10 mouse cellular contexts compared by ENCODE assay signal in genomic region chr11:18879456-18879818, GRCm38 (mm10).
DNase-seq lines count a peak whose midpoint lies in the region; ATAC-seq and TF ChIP-seq lines count a peak whose summit lies in the region.
"Had no signal": no experiment of that assay in that cellular context is flagged by ENCODE, and none has a peak within 500 bp of the region (broad histone marks: within the 10 kb centered on the region; RNA-seq: fewer than 3 reads in every experiment).

No protein-coding gene starts in this region.

- H3K27me3 ChIP-seq in heart, embryonic 16.5 days (ENCODE audit: control insufficient read depth, insufficient read depth, low read length), result no peaks in the 10 kb centered on the region
- peaks cover 27% of the 10 kb centered on the region for H3K27me3 ChIP-seq in embryonic facial prominence, embryonic 10.5 days (replicated peaks; ENCODE audit: low read depth, poor library complexity, severe bottlenecking)
- peaks cover 63% of the 10 kb centered on the region for H3K27me3 ChIP-seq in limb, embryonic 12.5 days
- peaks cover 21% of the 10 kb centered on the region; the same call in 1 of the 2 replicates for H3K27me3 ChIP-seq in thymus, adult 2 months (ENCODE audit: control insufficient read depth, insufficient read depth, low read length)

- no peak overlapping the region for H3K4me3 ChIP-seq in heart, embryonic 16.5 days (ENCODE audit: low read length)
- peak overlapping the region; percentile 60 for H3K4me3 ChIP-seq in embryonic facial prominence, embryonic 10.5 days
- no peak overlapping the region for H3K4me3 ChIP-seq in limb, embryonic 12.5 days (replicated peaks)
- no peak overlapping the region for H3K4me3 ChIP-seq in thymus, adult 2 months (ENCODE audit: control insufficient read depth, insufficient read depth, low read length)

- no peak for ATAC-seq in heart, embryonic 16.5 days (replicated peaks; ENCODE audit: extremely low read depth, insufficient read depth, low FRiP score)
- ATAC-seq in limb, embryonic 12.5 days (ENCODE audit: insufficient number of reproducible peaks, insufficient read depth, low FRiP score, low TSS enrichment, low read depth), result no peak

- H3K36me3 ChIP-seq in heart, embryonic 16.5 days (ENCODE audit: control insufficient read depth, insufficient read depth), result no peaks in the 10 kb centered on the region; the same call in 1 of the 2 replicates
- H3K36me3 ChIP-seq in embryonic facial prominence, embryonic 10.5 days (replicated peaks), result 0 out of 2 replicates have a peak, but pooled peaks cover 5% of the 10 kb centered on the region
- H3K36me3 ChIP-seq in limb, embryonic 12.5 days, result no peaks in the 10 kb centered on the region
- H3K36me3 ChIP-seq in thymus, adult 2 months (ENCODE audit: control insufficient read depth, insufficient read depth, low read length), result no peaks in the 10 kb centered on the region

- TF ChIP-seq POLR2A in thymus, adult 2 months (IDR thresholded peaks at IDR 0.05; ENCODE audit: control insufficient read depth, extremely low read depth, insufficient read depth, low read length, poor library complexity), result no peak

- no peak for DNase-seq in heart, postnatal 36 days
- peak; percentile 63 for DNase-seq in 3T3-L1 (ENCODE audit: low read depth, low spot score)
- peak; percentile 20 for DNase-seq in embryonic facial prominence, embryonic 10.5 days (ENCODE audit: low spot score)
- DNase-seq in layer of hippocampus, adult 9-10 months (ENCODE audit: low spot score), result no peak
- no peak for DNase-seq in thymus, adult 2 months
- DNase-seq in adrenal gland, postnatal 10 days, result no peak
- DNase-seq: kidney, adult 11 months; right cerebral cortex, postnatal 4 days had no signal

- peak overlapping the region; percentile 94 for H3K4me2 ChIP-seq in heart, embryonic 16.5 days (ENCODE audit: low read depth, low read length)
- peak overlapping the region; percentile 67; the same call in 1 of the 2 replicates for H3K4me2 ChIP-seq in limb, embryonic 12.5 days

- H3K9me3 ChIP-seq in heart, embryonic 16.5 days (replicated peaks; ENCODE audit: control insufficient read depth, low read length), result no peaks in the 10 kb centered on the region
- H3K9me3 ChIP-seq in embryonic facial prominence, embryonic 10.5 days, result no peaks in the 10 kb centered on the region
- H3K9me3 ChIP-seq in limb, embryonic 12.5 days, result no peaks in the 10 kb centered on the region

- peaks cover 9% of the 10 kb centered on the region for H3K4me1 ChIP-seq in heart, embryonic 16.5 days (ENCODE audit: control insufficient read depth, insufficient read depth, low read length)
- H3K4me1 ChIP-seq in embryonic facial prominence, embryonic 10.5 days, result peaks cover 77% of the 10 kb centered on the region
- peaks cover 44% of the 10 kb centered on the region for H3K4me1 ChIP-seq in limb, embryonic 12.5 days (replicated peaks)
- no peaks in the 10 kb centered on the region for H3K4me1 ChIP-seq in thymus, adult 2 months (replicated peaks; ENCODE audit: control insufficient read depth, insufficient read depth, low read length)

- H3K9ac ChIP-seq in heart, embryonic 16.5 days (ENCODE audit: low read length), result no peak overlapping the region
- H3K9ac ChIP-seq in limb, embryonic 12.5 days (replicated peaks), result no peak overlapping the region

- no peak overlapping the region; the same call in 1 of the 2 replicates for H3K27ac ChIP-seq in heart, embryonic 16.5 days (ENCODE audit: low read length)
- peak overlapping the region; percentile 89 for H3K27ac ChIP-seq in embryonic facial prominence, embryonic 10.5 days (replicated peaks)
- H3K27ac ChIP-seq in limb, embryonic 12.5 days, result no peak overlapping the region
- H3K27ac ChIP-seq in thymus, adult 2 months (ENCODE audit: control insufficient read depth, insufficient read depth, low read length), result no peak overlapping the region

- intact Hi-C loops in heart, postnatal 36 days (cut with DNase I), result loop anchor here (5.0 to 10.0 kb wide), 3 partner anchors 325 to 833 kb away; no protein-coding TSS in a partner anchor

- 9% methylated on average over 1 of the region's 1 CpGs for WGBS in heart, embryonic 16.5 days
- WGBS in embryonic facial prominence, embryonic 10.5 days, result 0% methylated on average over 1 of the region's 1 CpGs
- WGBS in limb, embryonic 12.5 days, result 0% methylated on average over 1 of the region's 1 CpGs
- WGBS in thymus, adult 2 months, result 21% methylated on average over 1 of the region's 1 CpGs

- no peak for TF ChIP-seq CTCF in thymus, adult 2 months (IDR thresholded peaks at IDR 0.05; ENCODE audit: borderline replicate concordance, control insufficient read depth, extremely low read depth, insufficient read depth, low read length, poor library complexity)

Comparison
In these comparisons a context has a peak if more than half of its experiments do, and no peak if none do; other contexts are left out.
1. DNase-seq: peak in 3T3-L1 (single experiment) and embryonic facial prominence, embryonic 10.5 days (single experiment); none in heart, postnatal 36 days (0 of 2), layer of hippocampus, adult 9-10 months (single experiment), thymus, adult 2 months (single experiment) and adrenal gland, postnatal 10 days (single experiment).